Mouse (Mus musculus): ENCODE data around the gene Gm21992. TPM values are rescaled to one million over a fixed set of nuclear protein-coding genes. Genes with fewer than 3 reads are reported as not detected.
"Not testable (repeated sequence)": the region's sequence is repeated elsewhere in the genome, so short reads cannot be mapped to it uniquely, and the experiment has no call there.

Gm21992 gene
- polyA plus RNA-seq, 1 experiment from 2014 or later, result 12.9 TPM

DNA sequence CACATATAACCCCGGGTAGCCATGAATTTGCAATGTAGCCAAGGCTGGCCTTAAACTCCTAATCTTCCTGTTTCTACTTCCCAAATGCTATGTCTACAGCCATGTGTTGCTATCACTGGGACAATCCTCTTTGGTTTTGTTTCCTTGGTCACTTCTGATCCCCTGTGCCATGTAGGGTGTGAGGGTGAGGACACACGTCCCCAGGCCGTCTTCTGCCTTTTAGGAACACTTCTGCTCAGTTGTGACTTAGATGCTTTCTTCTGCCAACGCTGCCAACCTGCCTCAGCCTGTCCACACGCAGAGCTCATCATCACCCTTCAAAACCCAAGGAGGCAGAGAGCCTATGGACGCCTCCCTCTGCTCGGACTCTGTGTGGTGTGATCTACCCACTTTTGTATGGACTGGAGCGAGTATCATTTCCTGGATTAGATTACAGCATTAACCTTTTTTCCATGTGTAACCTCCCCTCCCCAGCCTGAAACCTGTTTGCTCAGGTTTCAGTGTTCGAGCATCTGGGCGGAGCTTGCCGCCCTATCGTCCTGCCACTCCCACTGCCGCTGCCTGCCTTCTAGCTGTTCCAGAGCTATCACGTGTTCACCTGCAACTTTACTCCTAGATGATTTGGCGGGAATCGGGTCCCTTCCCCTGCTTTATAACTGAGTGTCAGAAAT lies 17.2 kb upstream of the Gm21992 start:
- H3K4me1 ChIP-seq (ENCODE audit: control insufficient read depth, insufficient read depth, low read length), result no peaks in the 10 kb centered on the region
- ATAC-seq (ENCODE audit: low FRiP score) (no peak), DNase-seq (ENCODE audit: low spot score, missing footprints) (no peak)
- WGBS, result 62% methylated on average over 16 of the region's 16 CpGs
- H3K9ac ChIP-seq (ENCODE audit: low read length), result no peak overlapping the region
- peaks cover 2% of the 10 kb centered on the region; the same call in 1 of the 2 replicates for H3K36me3 ChIP-seq (ENCODE audit: control insufficient read depth, insufficient read depth, low read length)
- H3K4me2 ChIP-seq, result no peak overlapping the region
- no peak overlapping the region for H3K27ac ChIP-seq (ENCODE audit: low read depth, low read length)
- no peaks in the 10 kb centered on the region for H3K27me3 ChIP-seq (ENCODE audit: control insufficient read depth, insufficient read depth, low read length)
- no peak overlapping the region for H3K4me3 ChIP-seq (ENCODE audit: low read depth, low read length)
- H3K9me3 ChIP-seq (ENCODE audit: control insufficient read depth, low read length), result no peaks in the 10 kb centered on the region

DNA sequence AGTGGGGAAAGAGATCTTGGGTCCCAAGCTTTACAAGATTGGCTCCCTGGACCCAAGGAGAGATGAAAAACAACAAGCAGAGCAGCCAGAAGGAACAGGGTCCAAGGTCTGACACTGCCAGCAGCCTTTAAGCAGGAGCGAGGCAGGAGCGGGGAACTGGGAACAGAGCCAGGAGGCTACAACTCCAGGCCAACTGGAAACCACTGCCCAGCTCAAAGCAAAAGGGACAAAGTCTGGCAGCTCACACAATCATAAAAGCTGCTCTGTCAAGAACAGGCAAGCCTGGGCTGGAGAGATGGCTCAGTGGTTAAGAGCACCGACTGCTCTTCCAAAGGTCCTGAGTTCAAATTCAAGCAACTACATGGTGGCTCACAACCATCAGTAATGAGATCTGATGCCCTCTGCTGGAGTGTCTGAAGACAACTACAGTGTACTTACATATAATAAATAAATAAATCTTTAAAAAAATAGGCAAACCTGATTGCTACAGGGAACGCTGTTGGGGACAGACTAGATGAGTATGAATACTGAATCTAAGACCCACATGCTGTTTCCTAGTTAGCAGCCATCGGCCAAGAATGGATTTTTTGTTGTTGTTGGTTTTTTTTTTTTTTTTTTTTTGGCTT lies 9.4 kb upstream of the Gm21992 start:
- Histone ChIP-seq H3K27ac (ENCODE audit: low read depth, low read length) (no peak overlapping the region), H3K4me3 (ENCODE audit: low read depth, low read length) (no peak overlapping the region), H3K9me3 (ENCODE audit: control insufficient read depth, low read length) (no peaks in the 10 kb centered on the region), H3K27me3 (ENCODE audit: control insufficient read depth, insufficient read depth, low read length) (no peaks in the 10 kb centered on the region), H3K4me1 (ENCODE audit: control insufficient read depth, insufficient read depth, low read length) (no peaks in the 10 kb centered on the region), H3K36me3 (ENCODE audit: control insufficient read depth, insufficient read depth, low read length) (peaks cover 2% of the 10 kb centered on the region; the same call in 1 of the 2 replicates), H3K9ac (ENCODE audit: low read length) (no peak overlapping the region), H3K4me2 (no peak overlapping the region)
- ATAC-seq (ENCODE audit: low FRiP score) (no peak), DNase-seq (ENCODE audit: low spot score, missing footprints) (no peak)
- WGBS, result 92% methylated on average over 5 of the region's 5 CpGs

DNA sequence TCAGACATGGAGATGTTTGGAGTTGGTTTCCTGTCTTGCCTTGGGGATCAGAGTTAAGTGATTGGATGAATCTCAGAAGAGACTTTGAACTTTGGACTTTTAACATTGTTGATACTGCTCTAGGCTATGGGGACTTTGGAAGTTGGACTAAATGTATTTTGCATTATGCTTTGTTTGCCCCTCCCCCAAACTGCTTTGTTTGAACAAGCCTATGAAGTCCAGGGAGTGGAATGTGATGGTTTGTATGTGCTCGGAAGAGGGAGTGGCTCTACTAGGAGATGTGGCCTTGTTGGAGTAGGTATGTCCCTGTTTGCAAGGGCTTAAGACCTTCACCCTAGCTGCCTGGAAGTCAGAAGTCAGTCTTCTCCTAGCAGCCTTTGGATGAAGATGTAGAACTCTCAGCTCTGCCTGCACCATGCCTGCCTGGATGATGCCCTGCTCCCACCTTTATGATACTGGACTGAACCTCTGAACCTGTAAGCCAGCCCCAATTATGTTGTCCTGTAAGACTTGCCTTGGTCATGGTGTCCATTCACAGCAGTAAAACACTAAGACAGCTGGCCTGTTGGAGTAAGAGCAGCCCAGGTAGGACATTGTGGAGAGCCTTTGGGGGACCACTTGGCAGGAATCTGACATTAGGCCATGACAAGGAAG lies 5.9 kb upstream of the Gm21992 start:
- H3K27me3 ChIP-seq (ENCODE audit: control insufficient read depth, insufficient read depth, low read length), result no peaks in the 10 kb centered on the region
- H3K27ac ChIP-seq (ENCODE audit: low read depth, low read length), result no peak overlapping the region
- no peaks in the 10 kb centered on the region for H3K9me3 ChIP-seq (ENCODE audit: control insufficient read depth, low read length)
- DNase-seq (ENCODE audit: low spot score, missing footprints) (peak; percentile 35), ATAC-seq (ENCODE audit: low FRiP score) (no peak)
- no peak overlapping the region for H3K9ac ChIP-seq (ENCODE audit: low read length)
- H3K36me3 ChIP-seq (ENCODE audit: control insufficient read depth, insufficient read depth, low read length), result no peaks in the 10 kb centered on the region
- 65% methylated on average over 1 of the region's 1 CpGs for WGBS
- H3K4me2 ChIP-seq, result no peak overlapping the region
- H3K4me3 ChIP-seq (ENCODE audit: low read depth, low read length), result no peak overlapping the region
- H3K4me1 ChIP-seq (ENCODE audit: control insufficient read depth, insufficient read depth, low read length), result peaks cover under 1% of the 10 kb centered on the region; the same call in 1 of the 2 replicates

DNA sequence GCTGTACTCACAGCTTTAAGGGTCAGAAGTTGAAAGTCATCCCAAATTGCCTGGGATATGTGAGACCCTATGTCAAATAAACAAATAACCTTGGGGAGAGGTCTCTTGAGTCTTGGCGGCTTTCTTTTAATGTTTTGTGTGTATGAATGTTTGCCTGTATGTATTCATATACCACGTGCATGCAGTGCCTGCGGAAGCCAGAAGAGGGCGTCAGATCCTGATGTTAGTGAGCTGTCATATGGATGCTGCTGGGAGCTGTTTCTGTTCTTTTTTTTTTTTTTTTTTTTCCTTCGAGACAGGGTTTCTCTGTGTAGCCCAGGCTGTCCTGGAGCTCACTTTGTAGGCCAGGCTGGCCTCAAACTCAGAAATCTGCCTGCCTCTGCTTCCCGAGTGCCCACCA lies 1.6 kb upstream of the Gm21992 start:
- Histone ChIP-seq H3K9ac (ENCODE audit: low read length) (no peak overlapping the region), H3K9me3 (ENCODE audit: control insufficient read depth, low read length) (no peaks in the 10 kb centered on the region), H3K4me1 (ENCODE audit: control insufficient read depth, insufficient read depth, low read length) (peaks cover 17% of the 10 kb centered on the region), H3K4me2 (no peak overlapping the region), H3K27ac (ENCODE audit: low read depth, low read length) (no peak overlapping the region), H3K36me3 (ENCODE audit: control insufficient read depth, insufficient read depth, low read length) (no peaks in the 10 kb centered on the region), H3K4me3 (ENCODE audit: low read depth, low read length) (no peak overlapping the region), H3K27me3 (ENCODE audit: control insufficient read depth, insufficient read depth, low read length) (no peaks in the 10 kb centered on the region)
- WGBS, result 76% methylated on average over 6 of the region's 6 CpGs
- no peak for DNase-seq (ENCODE audit: low spot score, missing footprints)
- no peak for ATAC-seq (ENCODE audit: low FRiP score)

DNA sequence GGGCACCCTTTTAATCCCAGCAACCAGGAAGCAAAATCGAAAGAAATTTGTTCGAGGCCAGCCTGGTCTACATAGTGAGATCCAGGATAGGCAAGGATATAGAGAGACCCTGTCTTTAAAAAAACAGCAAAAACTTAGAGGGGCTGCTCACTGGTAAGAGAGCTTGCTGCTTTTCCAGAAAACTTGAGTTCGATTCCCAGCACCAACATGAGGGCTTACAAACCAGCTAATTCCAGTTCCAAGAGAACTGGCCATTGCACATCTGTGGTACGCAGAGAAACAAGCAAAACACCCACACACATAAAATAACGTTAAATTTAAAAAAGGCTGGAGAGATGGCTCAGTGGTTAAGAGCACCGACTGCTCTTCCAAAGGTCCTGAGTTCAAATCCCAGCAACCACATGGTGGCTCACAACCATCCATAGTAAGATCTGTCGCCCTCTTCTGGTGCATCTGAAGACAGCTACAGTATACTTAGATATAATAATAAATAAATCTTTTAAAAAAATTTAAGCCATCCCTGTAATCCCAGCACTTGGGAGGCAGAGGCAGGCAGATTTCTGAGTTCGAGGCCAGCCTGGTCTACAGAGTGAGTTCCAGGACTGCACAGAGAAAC lies 1.0 kb upstream of the Gm21992 start:
- DNase-seq (ENCODE audit: low spot score, missing footprints); ATAC-seq (ENCODE audit: low FRiP score); H3K27ac ChIP-seq (ENCODE audit: low read depth, low read length); H3K9me3 ChIP-seq (ENCODE audit: control insufficient read depth, low read length); H3K27me3 ChIP-seq (ENCODE audit: control insufficient read depth, insufficient read depth, low read length); H3K36me3 ChIP-seq (ENCODE audit: control insufficient read depth, insufficient read depth, low read length): not testable (repeated sequence)
- H3K4me2 ChIP-seq, result peak overlapping the region; percentile 84
- H3K4me1 ChIP-seq (ENCODE audit: control insufficient read depth, insufficient read depth, low read length), result peaks cover 17% of the 10 kb centered on the region
- H3K4me3 ChIP-seq (ENCODE audit: low read depth, low read length), result peak overlapping the region; percentile 90
- WGBS, result 81% methylated on average over 8 of the region's 8 CpGs
- H3K9ac ChIP-seq (ENCODE audit: low read length), result peak overlapping the region; percentile 86

DNA sequence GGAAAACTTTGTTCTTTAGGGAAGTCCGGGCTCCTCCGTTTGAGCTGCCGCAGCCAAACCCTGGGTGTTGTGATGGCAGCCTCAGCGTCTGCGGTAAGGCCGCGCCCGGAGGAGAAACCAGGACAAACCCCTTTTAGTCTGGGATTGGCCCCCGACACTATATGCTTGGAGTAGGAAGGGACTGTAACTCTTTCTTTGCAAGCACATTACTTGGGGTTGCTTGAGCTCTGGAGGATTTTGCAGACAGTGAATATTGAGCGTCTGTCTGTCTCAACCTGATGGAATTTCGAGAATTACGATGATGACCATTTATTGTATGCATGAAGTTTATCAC lies 464 bp upstream of the Gm21992 start:
- H3K27me3 ChIP-seq (ENCODE audit: control insufficient read depth, insufficient read depth, low read length), result no peaks in the 10 kb centered on the region
- no peaks in the 10 kb centered on the region for H3K36me3 ChIP-seq (ENCODE audit: control insufficient read depth, insufficient read depth, low read length)
- ATAC-seq (ENCODE audit: low FRiP score) (peak; percentile 49; the same call in 1 of the 2 replicates), DNase-seq (ENCODE audit: low spot score, missing footprints) (no peak)
- H3K9me3 ChIP-seq (ENCODE audit: control insufficient read depth, low read length), result no peaks in the 10 kb centered on the region
- H3K4me2 ChIP-seq, result peak overlapping the region; percentile 84
- peaks cover 17% of the 10 kb centered on the region for H3K4me1 ChIP-seq (ENCODE audit: control insufficient read depth, insufficient read depth, low read length)
- H3K27ac ChIP-seq (ENCODE audit: low read depth, low read length), result peak overlapping the region; percentile 80; the same call in 1 of the 2 replicates
- H3K9ac ChIP-seq (ENCODE audit: low read length), result peak overlapping the region; percentile 86
- H3K4me3 ChIP-seq (ENCODE audit: low read depth, low read length), result peak overlapping the region; percentile 90
- 8% methylated on average over 12 of the region's 12 CpGs for WGBS

DNA sequence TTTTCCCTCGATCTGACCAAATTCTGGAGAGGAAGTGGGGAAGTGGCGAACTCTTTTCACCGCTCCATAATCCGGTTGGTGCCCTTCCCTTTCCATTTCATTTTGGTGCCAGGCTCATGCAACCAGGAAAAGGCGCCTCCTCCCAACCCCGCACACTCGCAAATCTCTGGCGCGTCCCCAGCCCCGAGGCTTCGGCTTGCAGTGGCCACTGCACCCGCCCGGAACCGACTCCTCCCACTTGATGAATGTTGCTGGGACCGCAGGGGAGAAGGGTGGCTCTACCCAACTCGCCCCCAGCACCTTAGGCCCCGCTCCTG lies 708 bp downstream of the Gm21992 start:
- Histone ChIP-seq H3K36me3 (ENCODE audit: control insufficient read depth, insufficient read depth, low read length) (no peaks in the 10 kb centered on the region), H3K27me3 (ENCODE audit: control insufficient read depth, insufficient read depth, low read length) (no peaks in the 10 kb centered on the region), H3K4me3 (ENCODE audit: low read depth, low read length) (peak overlapping the region; percentile 90), H3K27ac (ENCODE audit: low read depth, low read length) (peak overlapping the region; percentile 83), H3K9ac (ENCODE audit: low read length) (peak overlapping the region; percentile 73), H3K4me2 (peak overlapping the region; percentile 84), H3K4me1 (ENCODE audit: control insufficient read depth, insufficient read depth, low read length) (peaks cover 17% of the 10 kb centered on the region), H3K9me3 (ENCODE audit: control insufficient read depth, low read length) (no peaks in the 10 kb centered on the region)
- 0% methylated on average over 17 of the region's 17 CpGs for WGBS
- no peak for ATAC-seq (ENCODE audit: low FRiP score)
- DNase-seq (ENCODE audit: low spot score, missing footprints), result no peak

DNA sequence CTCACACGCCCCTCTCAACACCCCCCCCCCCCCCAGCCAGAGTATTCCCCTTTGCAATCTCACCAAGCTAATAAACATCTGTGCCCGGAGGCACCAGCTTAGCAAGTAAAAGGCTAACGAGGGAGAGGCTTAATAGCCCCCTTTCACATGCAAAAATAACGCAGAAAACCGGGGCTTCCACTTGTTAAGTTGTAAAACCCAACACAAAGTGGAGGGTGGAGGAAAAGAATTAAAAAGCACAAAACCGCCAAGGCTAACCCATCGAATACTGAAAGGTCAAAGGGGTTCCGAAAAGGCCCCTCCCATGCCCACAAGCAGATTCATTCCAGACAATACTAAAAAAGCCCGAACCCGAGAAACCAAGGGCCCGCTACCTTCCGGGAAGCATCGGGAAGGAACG lies 1.1 kb downstream of the Gm21992 start:
- Histone ChIP-seq H3K27me3 (ENCODE audit: control insufficient read depth, insufficient read depth, low read length) (no peaks in the 10 kb centered on the region), H3K4me2 (peak overlapping the region; percentile 84), H3K9ac (ENCODE audit: low read length) (peak overlapping the region; percentile 73), H3K4me3 (ENCODE audit: low read depth, low read length) (peak overlapping the region; percentile 90), H3K27ac (ENCODE audit: low read depth, low read length) (no peak overlapping the region), H3K4me1 (ENCODE audit: control insufficient read depth, insufficient read depth, low read length) (peaks cover 17% of the 10 kb centered on the region), H3K9me3 (ENCODE audit: control insufficient read depth, low read length) (no peaks in the 10 kb centered on the region), H3K36me3 (ENCODE audit: control insufficient read depth, insufficient read depth, low read length) (no peaks in the 10 kb centered on the region)
- no peak for ATAC-seq (ENCODE audit: low FRiP score)
- no peak for DNase-seq (ENCODE audit: low spot score, missing footprints)
- 0% methylated on average over 14 of the region's 14 CpGs for WGBS

DNA sequence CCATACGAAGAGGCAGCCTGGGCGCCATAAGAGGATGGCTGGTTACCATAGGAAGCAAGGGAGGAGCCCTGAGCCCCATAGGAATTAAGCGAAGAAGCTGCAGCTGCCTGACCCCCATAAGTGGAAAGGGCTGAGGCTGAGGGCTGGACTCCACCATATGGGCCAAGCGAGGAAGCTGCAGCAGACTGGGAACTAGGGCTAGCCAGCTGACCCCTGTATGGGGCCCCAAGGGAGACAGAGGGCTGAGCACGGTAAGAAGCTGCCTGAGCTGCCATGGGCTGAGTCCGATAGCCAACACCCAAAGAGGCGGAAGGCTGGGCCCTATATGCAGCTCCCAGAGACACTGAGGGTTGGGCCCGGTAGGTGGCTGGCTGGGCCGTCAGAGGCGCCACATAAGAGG lies 8.1 kb downstream of the Gm21992 start:
- whole genome bisulfite sequencing, result 86% methylated on average over 10 of the region's 10 CpGs
- H3K4me2 ChIP-seq, result no peak overlapping the region
- no peaks in the 10 kb centered on the region for H3K9me3 ChIP-seq (ENCODE audit: control insufficient read depth, low read length)
- peaks cover 29% of the 10 kb centered on the region for H3K36me3 ChIP-seq (ENCODE audit: control insufficient read depth, insufficient read depth, low read length)
- H3K27ac ChIP-seq (ENCODE audit: low read depth, low read length), result no peak overlapping the region
- no peak for ATAC-seq (ENCODE audit: low FRiP score)
- DNase-seq (ENCODE audit: low spot score, missing footprints), result no peak
- peaks cover under 1% of the 10 kb centered on the region; the same call in 1 of the 2 replicates for H3K4me1 ChIP-seq (ENCODE audit: control insufficient read depth, insufficient read depth, low read length)
- H3K27me3 ChIP-seq (ENCODE audit: control insufficient read depth, insufficient read depth, low read length), result no peaks in the 10 kb centered on the region
- no peak overlapping the region for H3K4me3 ChIP-seq (ENCODE audit: low read depth, low read length)
- no peak overlapping the region for H3K9ac ChIP-seq (ENCODE audit: low read length)
